Mouse (Mus musculus): Measurements from ENCODE around the gene Tmem235.

- TF ChIP-seq ZC3H11A (IDR thresholded peaks at IDR 0.05; ENCODE audit: borderline replicate concordance, low read depth, low read length) (0 out of 2 replicates have a peak, but pooled peaks have one; percentile 6), ZNF384 (IDR thresholded peaks at IDR 0.05; ENCODE audit: low read depth, low read length) (no peak), CHD2 (IDR thresholded peaks at IDR 0.05; ENCODE audit: low read depth, low read length) (no peak), MAFK (IDR thresholded peaks at IDR 0.05; ENCODE audit: insufficient read depth, low read depth, low read length) (no peak), HCFC1 (IDR thresholded peaks at IDR 0.05; ENCODE audit: borderline replicate concordance, insufficient read depth, low read length) (0 out of 2 replicates have a peak, but pooled peaks have one; percentile 21)
Observed at GRCm38 (mm10) chr11:117832086-117832969, 28.2 kb upstream of the Tmem235 start.

All from ES-E14 (cell line).